Mouse (Mus musculus): Measurements from ENCODE around the gene Fto.

Gene Fto

DNA sequence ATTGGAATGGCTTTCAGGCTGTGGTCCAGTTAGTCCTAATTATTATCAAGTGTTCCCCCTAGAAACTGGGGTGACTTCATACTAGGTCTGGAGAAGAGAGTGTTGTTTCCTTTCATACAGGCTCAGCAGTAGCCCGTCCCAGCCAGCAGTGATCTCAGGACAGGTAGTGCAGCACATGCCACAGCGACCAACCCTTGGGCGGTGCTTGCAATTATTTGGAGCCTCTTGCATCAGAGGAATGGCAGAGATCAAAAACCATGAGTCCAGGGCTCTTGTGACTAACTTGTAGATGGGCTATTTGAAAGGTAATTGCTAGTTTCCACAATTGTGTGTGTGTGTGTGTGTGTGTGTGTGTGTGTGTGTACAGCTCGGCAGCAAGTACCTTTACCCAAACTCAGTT is 247.9 kb downstream of the Fto start:
- no peak for DNase-seq (ENCODE audit: low read depth, low spot score)

DNA sequence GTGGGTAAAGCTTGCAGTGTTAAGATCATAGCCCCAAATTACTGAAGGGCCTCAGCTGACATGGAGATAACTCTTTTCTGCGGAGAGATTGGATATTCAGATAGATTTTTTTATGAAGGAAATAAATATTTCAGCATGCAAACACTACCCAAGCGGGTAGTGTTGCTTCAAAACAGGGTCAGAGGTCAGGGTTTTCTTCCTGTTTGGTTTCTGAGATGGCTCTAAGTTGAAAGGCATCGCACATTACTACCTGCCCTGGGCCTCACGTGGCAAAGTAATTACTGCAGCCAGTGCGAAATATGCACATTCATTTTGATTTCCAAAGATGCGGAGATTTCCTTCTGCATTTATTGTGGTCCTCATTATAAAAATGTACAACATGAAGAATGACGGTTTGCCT is 249.3 kb downstream of the Fto start:
- DNase-seq (ENCODE audit: low read depth, low spot score), result no peak

- no peak for DNase-seq (ENCODE audit: low read depth, low spot score)
Measured at GRCm38 (mm10) chr8:91563326-91563725, 250.0 kb downstream of the Fto start.

DNA sequence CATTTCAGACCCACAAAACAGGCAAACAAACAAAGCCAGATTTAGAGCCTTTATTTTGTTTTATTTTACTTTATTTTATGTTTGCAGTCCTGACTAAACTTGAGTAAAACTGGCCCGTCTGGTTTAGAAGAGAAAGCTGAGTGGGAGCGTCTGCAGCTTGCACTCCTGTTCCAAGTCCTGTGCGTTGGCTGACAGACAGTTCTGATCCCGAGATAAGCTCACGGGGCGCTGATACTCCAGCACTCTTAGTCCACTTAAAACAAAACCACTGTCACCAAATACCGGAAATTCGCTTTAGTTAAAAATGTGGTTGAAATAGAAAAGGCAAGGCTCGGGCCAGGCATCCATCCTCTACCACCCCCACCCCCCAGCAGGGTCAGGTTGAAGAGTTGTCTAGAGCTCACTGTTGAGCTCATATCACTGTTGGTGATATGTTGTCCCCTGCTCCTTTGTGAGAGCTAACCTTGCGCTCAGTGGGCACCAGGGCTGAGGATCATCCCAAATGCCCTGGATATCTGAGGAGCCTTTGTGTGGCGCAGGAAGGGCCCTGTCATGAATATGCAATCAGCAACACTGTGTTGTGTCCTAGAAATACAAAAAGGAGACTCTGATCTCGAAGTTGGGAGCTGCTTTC is 252.7 kb downstream of the Fto start:
- no peak for DNase-seq (ENCODE audit: low read depth, low spot score)

- no peak for DNase-seq (ENCODE audit: low read depth, low spot score)
Measured at GRCm38 (mm10) chr8:91566503-91566869, 253.2 kb downstream of the Fto start.

GRCm38 (mm10) chr8:91569874-91570273 is 256.5 kb downstream of the Fto start:
- DNase-seq (ENCODE audit: low read depth, low spot score), result no peak

DNA sequence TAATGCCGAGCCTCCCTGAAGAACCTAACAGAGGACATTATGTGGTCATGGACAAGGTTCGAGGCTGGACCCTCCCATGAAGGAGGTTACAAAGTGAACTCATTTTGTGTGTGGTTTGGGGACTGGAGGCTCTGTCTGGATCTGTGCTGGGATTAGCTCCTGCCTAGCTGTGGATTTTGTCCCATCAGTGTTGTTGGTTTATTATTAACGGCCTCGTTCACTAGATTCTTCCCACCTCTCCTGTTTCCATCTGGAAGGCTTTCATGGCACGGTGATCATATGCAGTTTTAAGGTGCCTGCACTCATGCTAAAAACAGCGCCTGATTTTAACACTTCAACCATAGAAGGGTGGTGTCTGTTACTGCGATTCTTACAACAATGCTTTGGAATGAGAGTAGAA is 257.5 kb downstream of the Fto start:
- DNase-seq (ENCODE audit: low read depth, low spot score), result no peak

- DNase-seq (ENCODE audit: low read depth, low spot score), result no peak
Measured at GRCm38 (mm10) chr8:91571978-91572377, 258.7 kb downstream of the Fto start.

DNA sequence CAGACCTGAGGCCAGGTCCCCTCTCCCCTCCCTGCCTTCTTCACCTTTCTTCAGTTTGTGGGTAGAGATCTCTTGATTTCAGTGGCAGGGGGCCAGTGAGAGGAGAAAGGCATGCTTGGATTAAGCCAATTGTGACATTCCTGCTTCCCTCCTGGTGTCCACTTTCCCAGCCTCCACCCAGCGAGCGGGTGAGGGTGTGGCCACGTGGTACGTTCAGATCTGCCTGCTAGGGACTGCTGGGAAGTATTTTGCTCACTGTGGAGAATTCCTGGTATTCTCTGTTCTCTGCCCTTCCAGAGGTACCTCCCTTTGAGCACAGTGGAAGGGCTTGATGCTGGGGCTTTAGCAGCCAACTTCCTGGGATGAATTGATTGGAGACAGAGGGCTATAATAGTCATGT is 259.3 kb downstream of the Fto start:
- DNase-seq (ENCODE audit: low read depth, low spot score), result no peak

- no peak for DNase-seq (ENCODE audit: low read depth, low spot score)
Measured at GRCm38 (mm10) chr8:91575576-91575975, 262.3 kb downstream of the Fto start.

DNA sequence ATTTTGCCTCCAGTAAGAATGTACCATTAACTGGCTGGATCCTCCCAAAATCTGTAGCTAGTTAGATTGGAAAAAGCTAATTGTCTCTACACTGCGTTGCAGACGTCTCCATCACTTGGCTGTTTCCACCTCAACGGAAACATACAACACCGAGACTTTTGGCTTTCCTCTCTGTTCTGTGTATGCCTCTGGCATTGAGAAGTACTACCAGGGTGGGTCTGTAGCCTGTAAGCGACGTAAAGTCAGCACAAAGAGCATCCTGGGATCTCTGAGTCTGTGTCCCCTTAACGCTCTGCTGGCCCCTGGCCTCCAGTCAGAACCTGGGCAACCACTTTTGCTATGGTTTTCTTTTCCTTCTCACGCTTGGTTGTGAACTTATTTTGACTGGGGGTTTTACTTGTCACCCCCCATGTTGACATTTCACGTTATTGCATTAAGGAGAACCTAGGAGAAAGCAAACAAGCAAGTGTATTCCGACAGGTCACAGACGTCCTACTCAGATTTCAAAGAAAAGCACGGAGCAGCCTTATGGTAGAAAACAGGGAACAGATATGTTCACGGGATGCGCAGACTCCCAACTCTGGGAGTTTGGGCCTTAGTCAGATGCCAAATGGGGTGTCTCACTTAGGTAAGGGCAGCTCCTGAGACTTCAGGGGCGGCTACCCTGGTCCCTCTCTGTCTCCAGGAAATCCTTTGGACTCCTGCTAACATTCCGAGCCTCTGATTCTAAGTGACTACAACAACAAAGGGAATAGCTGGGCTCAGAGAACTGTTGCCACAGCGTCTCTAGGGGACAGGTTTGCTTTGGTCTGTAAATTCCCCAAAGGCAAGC is 263.0 kb downstream of the Fto start:
- no peak for DNase-seq (ENCODE audit: low read depth, low spot score)

DNA sequence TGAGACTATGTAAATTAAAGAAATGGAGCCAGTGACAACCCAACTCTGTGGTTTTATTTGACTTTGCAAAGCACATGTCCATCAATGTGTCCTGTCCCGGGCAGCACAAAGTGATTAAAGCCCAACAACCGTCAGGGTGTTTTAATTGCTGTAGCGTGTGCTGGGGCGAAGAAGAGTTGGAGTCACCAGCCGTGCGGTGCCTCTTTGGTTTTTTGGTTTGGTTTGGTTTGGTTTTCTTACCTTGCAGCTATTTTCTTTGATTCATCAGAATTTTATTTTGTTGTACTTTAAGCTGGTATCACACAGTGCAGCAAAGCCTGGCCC is 263.6 kb downstream of the Fto start:
- DNase-seq (ENCODE audit: low read depth, low spot score), result no peak

GRCm38 (mm10) chr8:91577605-91578004 is 264.3 kb downstream of the Fto start:
- DNase-seq (ENCODE audit: low read depth, low spot score), result no peak

DNA sequence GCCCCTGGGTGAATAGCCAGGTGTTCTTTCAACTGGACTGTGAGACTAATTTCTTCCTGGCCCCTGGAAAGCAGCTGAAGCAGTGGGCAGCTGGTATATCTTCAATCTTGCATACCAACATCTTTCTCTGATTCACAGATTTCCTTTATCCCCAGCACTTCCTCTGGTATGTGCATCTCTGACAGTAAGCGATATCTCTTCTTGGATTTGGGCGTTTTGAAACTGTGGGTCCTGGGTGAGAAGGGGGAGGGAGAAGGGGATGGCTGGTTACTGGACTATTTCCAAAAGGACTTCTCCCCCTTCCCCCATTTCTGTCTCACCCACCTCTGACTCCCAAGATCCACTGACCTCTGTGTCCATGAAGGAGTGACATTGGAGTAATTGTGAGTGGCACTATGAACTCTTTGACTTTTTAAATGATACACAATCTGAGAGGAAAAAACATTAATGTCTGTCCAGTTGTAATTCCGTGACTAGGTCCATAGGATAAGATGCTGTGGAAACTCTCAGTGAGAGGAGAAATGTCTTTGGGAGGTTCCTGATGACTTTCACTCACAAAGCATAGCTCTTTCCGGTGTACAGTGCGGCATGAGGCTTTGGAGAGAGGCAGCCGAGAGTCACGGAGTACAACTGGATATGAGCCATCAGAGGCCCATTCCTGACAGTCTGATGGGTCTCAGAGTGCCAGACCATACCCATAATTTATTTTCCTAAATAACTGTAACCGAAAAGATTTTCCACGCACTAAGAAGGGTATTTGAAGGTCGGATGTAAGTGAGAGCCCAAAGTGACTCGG is 271.5 kb downstream of the Fto start:
- no peak for DNase-seq (ENCODE audit: low read depth, low spot score)

DNA sequence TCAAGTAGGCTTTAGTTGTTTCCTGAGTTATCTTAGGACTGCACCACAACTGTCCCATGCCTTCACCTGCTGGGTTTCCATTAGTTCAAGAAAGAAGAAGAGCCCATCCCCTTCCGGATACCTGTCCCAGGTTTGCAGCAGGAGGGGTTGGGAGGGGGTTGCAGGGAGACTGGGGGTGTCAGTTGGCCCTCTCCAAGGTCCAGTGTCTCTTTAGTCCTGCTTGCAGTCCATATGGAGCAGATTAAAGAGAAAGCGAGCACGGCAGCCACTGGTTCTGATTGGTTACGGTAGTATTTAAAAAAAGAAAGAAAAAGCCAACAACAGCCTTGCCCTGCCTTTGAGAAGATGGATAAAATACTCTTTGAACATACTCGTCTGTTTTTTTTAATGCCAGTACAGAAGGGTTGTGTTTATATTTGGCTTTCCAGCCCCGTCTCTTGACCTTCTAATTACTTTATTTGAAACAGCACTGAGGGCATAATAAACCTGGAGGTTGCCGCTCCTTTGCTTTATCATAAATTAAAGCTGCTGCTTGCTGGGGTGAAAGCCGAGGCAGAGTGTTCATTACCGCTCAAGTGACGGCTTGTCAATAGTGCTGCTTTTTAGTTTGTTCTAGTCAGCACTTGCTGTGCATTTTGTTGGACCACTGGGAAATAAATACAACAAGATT is 279.2 kb downstream of the Fto start:
- DNase-seq (ENCODE audit: low read depth, low spot score), result no peak

- DNase-seq (ENCODE audit: low read depth, low spot score), result no peak
Measured at GRCm38 (mm10) chr8:91593202-91593781, 280.0 kb downstream of the Fto start.

DNA sequence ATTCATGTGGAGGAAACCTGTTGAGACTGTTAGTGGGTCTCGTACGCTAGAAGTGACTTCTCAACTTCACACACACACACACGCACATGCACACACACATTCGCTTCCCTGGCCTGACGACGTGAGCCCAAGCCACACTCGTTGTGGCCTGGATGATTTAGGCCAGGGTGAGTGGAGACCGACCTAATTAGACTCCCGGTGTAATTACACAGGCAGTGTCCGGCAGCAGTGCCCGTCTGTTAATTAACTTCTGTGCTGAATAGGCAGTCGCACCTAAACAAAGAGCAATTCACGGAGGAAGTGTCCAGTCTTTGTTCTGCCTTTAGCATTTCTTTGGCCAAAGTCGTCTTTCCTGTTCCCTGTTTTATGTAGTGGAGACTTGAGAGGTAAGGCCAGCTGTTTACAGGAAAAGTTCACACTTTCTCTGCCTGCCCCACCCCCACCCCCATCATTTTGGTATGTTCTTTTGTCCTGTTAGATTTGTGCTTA is 286.1 kb downstream of the Fto start:
- DNase-seq (ENCODE audit: low read depth, low spot score), result no peak

GRCm38 (mm10) chr8:91603751-91604150 is 290.4 kb downstream of the Fto start:
- no peak for DNase-seq (ENCODE audit: low read depth, low spot score)

- no peak for DNase-seq (ENCODE audit: low read depth, low spot score)
Measured at GRCm38 (mm10) chr8:91605901-91606300, 292.6 kb downstream of the Fto start.

DNA sequence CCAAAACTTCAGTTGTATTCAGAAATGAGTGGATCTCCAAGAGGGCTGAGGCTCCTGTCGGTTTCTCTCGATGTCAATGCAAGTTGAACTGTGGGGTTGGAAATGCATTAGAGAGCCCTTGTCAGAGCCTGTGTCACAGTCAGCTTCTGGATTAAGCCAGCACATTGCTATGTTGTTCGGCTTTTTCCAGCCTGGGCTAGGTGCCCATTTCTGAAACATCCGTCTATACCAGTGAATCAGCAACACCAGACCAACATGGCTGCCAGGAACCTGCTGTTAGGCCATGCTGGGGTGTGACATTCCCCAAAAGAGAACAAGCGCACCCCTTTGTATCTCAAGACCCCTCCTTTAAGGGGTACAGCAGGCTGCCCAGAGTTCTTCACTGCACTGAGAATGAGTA is 293.8 kb downstream of the Fto start:
- DNase-seq (ENCODE audit: low read depth, low spot score), result no peak

DNA sequence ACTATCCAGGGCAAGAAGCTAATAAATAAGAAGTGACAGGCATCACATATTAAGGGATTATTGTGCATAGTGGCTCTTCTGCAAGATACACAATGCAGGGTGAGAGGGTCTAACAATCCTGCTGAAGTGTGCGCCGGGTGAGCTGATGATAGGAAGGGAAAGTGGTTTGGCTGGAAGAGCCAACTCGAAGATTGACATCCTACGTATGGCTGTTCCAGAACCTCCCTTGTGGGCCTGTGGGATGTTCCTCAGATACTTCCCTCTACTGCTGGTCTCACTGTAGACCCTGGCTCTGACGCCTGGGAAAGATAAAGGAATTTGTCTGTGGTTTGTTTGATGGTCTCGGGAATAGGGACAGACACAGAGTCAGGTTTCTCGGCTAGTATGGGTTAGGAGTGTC is 297.9 kb downstream of the Fto start:
- DNase-seq (ENCODE audit: low read depth, low spot score), result no peak
